Comparison of ENCODE assay signal across 29 mouse cellular contexts in genomic region chr7:90203914-90204313, GRCm38 (mm10).
DNase-seq lines count a peak whose midpoint lies in the region; ATAC-seq and TF ChIP-seq lines count a peak whose summit lies in the region.
"Had no signal": no experiment of that assay in that cellular context is flagged by ENCODE, and none has a peak within 500 bp of the region (broad histone marks: within the 10 kb centered on the region; RNA-seq: fewer than 3 reads in every experiment).

No protein-coding gene starts in this region.

- peaks cover 85% of the 10 kb centered on the region for H3K36me3 ChIP-seq in liver, embryonic 13.5 days
- H3K36me3 ChIP-seq in liver, postnatal 0 days (replicated peaks; ENCODE audit: insufficient read depth, low read length), result peaks cover 80% of the 10 kb centered on the region
- H3K36me3 ChIP-seq in MEL (ENCODE audit: control insufficient read depth in 1 of 2, insufficient read depth in 2 of 2, low read length in 2 of 2), result peaks cover 2 to 20% of the 10 kb centered on the region in 2 experiments

- no peaks in the 10 kb centered on the region for H3K79me2 ChIP-seq in MEL (ENCODE audit: control insufficient read depth, insufficient read depth, low read length, poor library complexity)

- H3K4me1 ChIP-seq in liver, embryonic 13.5 days (replicated peaks), result peaks cover 19% of the 10 kb centered on the region
- H3K4me1 ChIP-seq in liver, postnatal 0 days (ENCODE audit: insufficient read depth), result no peaks in the 10 kb centered on the region
- peaks cover 0 to 2% of the 10 kb centered on the region in 2 experiments; a peak in 2 of 4 replicates for H3K4me1 ChIP-seq in MEL (ENCODE audit: control insufficient read depth in 1 of 2, insufficient read depth in 2 of 2, low read length in 2 of 2)
- H3K4me1 ChIP-seq: embryonic facial prominence, embryonic 10.5 days; forebrain, embryonic 15.5 days; heart, embryonic 10.5 days had no signal

- H3K9me3 ChIP-seq in liver, embryonic 13.5 days (replicated peaks), result no peaks in the 10 kb centered on the region
- no peaks in the 10 kb centered on the region for H3K9me3 ChIP-seq in liver, postnatal 0 days (ENCODE audit: low read length)
- no peaks in the 10 kb centered on the region for H3K9me3 ChIP-seq in MEL (replicated peaks; ENCODE audit: insufficient read depth, low read length)
- H3K9me3 ChIP-seq: embryonic facial prominence, embryonic 10.5 days; embryonic facial prominence, embryonic 13.5 days; forebrain, embryonic 12.5 days; forebrain, embryonic 15.5 days; G1E; heart, embryonic 10.5 days had no signal

- H3K27ac ChIP-seq in liver, embryonic 13.5 days, result no peak overlapping the region
- H3K27ac ChIP-seq in liver, postnatal 0 days (ENCODE audit: low read depth), result no peak overlapping the region
- no peak overlapping the region for H3K27ac ChIP-seq in MEL (ENCODE audit: control insufficient read depth, low read depth, low read length)
- H3K27ac ChIP-seq: embryonic facial prominence, embryonic 10.5 days; embryonic facial prominence, embryonic 13.5 days; forebrain, embryonic 12.5 days; forebrain, embryonic 15.5 days; heart, adult 2 months; heart, embryonic 10.5 days; hindbrain, embryonic 14.5 days; hindbrain, postnatal 0 days had no signal

- H3K9ac ChIP-seq in liver, embryonic 13.5 days, result no peak overlapping the region
- H3K9ac ChIP-seq in liver, postnatal 0 days (replicated peaks), result no peak overlapping the region
- H3K9ac ChIP-seq in MEL (ENCODE audit: control insufficient read depth, low read depth, low read length, poor library complexity, severe bottlenecking), result no peak overlapping the region
- H3K9ac ChIP-seq: embryonic facial prominence, embryonic 13.5 days; forebrain, embryonic 12.5 days; forebrain, embryonic 15.5 days; hindbrain, embryonic 14.5 days had no signal

- TF ChIP-seq RAD21 in MEL (IDR thresholded peaks at IDR 0.05; ENCODE audit: low read depth, low read length), result no peak

- 45% methylated on average over 2 of the region's 2 CpGs for WGBS in liver, embryonic 13.5 days (ENCODE audit: insufficient replicate concordance)
- WGBS in liver, postnatal 0 days (ENCODE audit: insufficient replicate concordance), result 56% methylated on average over 2 of the region's 2 CpGs

- no peak for TF ChIP-seq POLR2A in MEL (IDR thresholded peaks at IDR 0.05; ENCODE audit: control insufficient read depth in 1 of 2, insufficient read depth in 1 of 2, low read depth in 1 of 2, low read length in 2 of 2, poor library complexity in 1 of 2)

- no peak for TF ChIP-seq EP300 in liver, postnatal 0 days (IDR thresholded peaks at IDR 0.05; ENCODE audit: low read depth)
- peak in 1 of 2 experiments; percentile 33; a peak in 2 of 4 replicates for TF ChIP-seq EP300 in MEL (IDR thresholded peaks at IDR 0.05; ENCODE audit: low read depth in 1 of 2, low read length in 2 of 2)

- no peak overlapping the region for H3K4me3 ChIP-seq in liver, embryonic 13.5 days (replicated peaks)
- no peak overlapping the region for H3K4me3 ChIP-seq in liver, postnatal 0 days (ENCODE audit: low read depth, low read length)
- no peak overlapping the region for H3K4me3 ChIP-seq in MEL (ENCODE audit: control insufficient read depth in 1 of 2, insufficient read depth in 1 of 2, low read depth in 2 of 2, low read length in 2 of 2)
- H3K4me3 ChIP-seq: embryonic facial prominence, embryonic 10.5 days; embryonic facial prominence, embryonic 13.5 days; erythroblast, embryonic 14.5 days; forebrain, embryonic 12.5 days; forebrain, embryonic 15.5 days; heart, adult 2 months; heart, embryonic 10.5 days had no signal

- no peak overlapping the region for H3K4me2 ChIP-seq in liver, embryonic 13.5 days
- no peak overlapping the region for H3K4me2 ChIP-seq in liver, postnatal 0 days (ENCODE audit: low read depth, low read length)
- H3K4me2 ChIP-seq: embryonic facial prominence, embryonic 13.5 days; forebrain, embryonic 12.5 days; forebrain, embryonic 15.5 days; hindbrain, embryonic 14.5 days had no signal

- intact Hi-C loops in heart, postnatal 10 days (cut with DNase I), result no loop called here

- no peak for TF ChIP-seq CTCF in liver, postnatal 0 days (IDR thresholded peaks at IDR 0.05; ENCODE audit: low read depth)
- no peak for TF ChIP-seq CTCF in MEL (IDR thresholded peaks at IDR 0.05 in 2 of 3, conservative IDR thresholded peaks at IDR 0.05 in 1 of 3; ENCODE audit: control insufficient read depth in 1 of 3, insufficient read depth in 1 of 3, low read depth in 2 of 3, low read length in 3 of 3, poor library complexity in 1 of 3, severe bottlenecking in 1 of 3)

- peak; percentile 63 for ATAC-seq in liver, embryonic 13.5 days (ENCODE audit: low read depth)
- no peak for ATAC-seq in liver, postnatal 0 days
- ATAC-seq in megakaryocyte progenitor cell, adult 5-6 weeks (replicated peaks; ENCODE audit: poor library complexity), result peak; percentile 67
- ATAC-seq: activated CD4-positive, CD25-positive, alpha-beta regulatory T cell, adult 4 months; forebrain, embryonic 15.5 days; hindbrain, postnatal 0 days; inflammation-experienced regulatory T-cells, adult 6 months had no signal

- H3K27me3 ChIP-seq in liver, embryonic 13.5 days, result no peaks in the 10 kb centered on the region
- no peaks in the 10 kb centered on the region for H3K27me3 ChIP-seq in liver, postnatal 0 days (ENCODE audit: insufficient read depth, low read length)
- H3K27me3 ChIP-seq in MEL (ENCODE audit: control insufficient read depth in 1 of 2, insufficient read depth in 2 of 2, low read length in 2 of 2), result no peaks in the 10 kb centered on the region
- H3K27me3 ChIP-seq: CH12.LX; embryonic facial prominence, embryonic 13.5 days; forebrain, embryonic 12.5 days; forebrain, embryonic 15.5 days had no signal

- no peak for DNase-seq in liver, embryonic 13.5 days
- no peak for DNase-seq in liver, postnatal 0 days
- peak; percentile 25 for DNase-seq in MEL (ENCODE audit: low read depth, low spot score)
- DNase-seq in c-Kit-positive CD71-positive TER-119-negative erythroid progenitor cells, embryonic 14.5 days (ENCODE audit: low read depth), result peak; percentile 27
- DNase-seq in heart, postnatal 4 days, result no peak
- no peak for DNase-seq in heart, postnatal 10 days
- DNase-seq: adrenal gland, adult 8-10 months; adrenal gland, postnatal 25 days; B cell, adult 2 months; cerebellum, adult 18-20 months; cerebellum, adult 9-10 months; cerebellum, postnatal 14 days; embryo, embryonic 11 days; gastrocnemius, postnatal 36 days; heart, adult 2 months; heart, postnatal 36 days had no signal

TF ChIP-seq in MEL, 35 proteins besides CTCF, POLR2A, EP300 and RAD21:
- TF ChIP-seq TAL1 (IDR thresholded peaks at IDR 0.05; ENCODE audit: low read length) (peak; percentile 65), HCFC1 (IDR thresholded peaks at IDR 0.05; ENCODE audit: low read depth, low read length) (no peak), TCF12 (IDR thresholded peaks at IDR 0.05; ENCODE audit: low read depth, low read length) (peak; percentile 52; the same call in 1 of the 2 replicates)

Comparison
In these comparisons a context has a peak if more than half of its experiments do, and no peak if none do; other contexts are left out.
1. DNase-seq: peak in MEL (single experiment) and c-Kit-positive CD71-positive TER-119-negative erythroid progenitor cells, embryonic 14.5 days (single experiment); none in liver, embryonic 13.5 days (single experiment), liver, postnatal 0 days (single experiment), heart, postnatal 4 days (single experiment) and heart, postnatal 10 days (0 of 2).